Mouse (Mus musculus): Measurements from ENCODE around the gene Nup160.

Gene Nup160

GRCm38 (mm10) chr2:90677007-90677406, at the start of gene Nup160:
Gene Nup160, plus strand, starts transcription at chr2:90677215.
- no peak for DNase-seq

GRCm38 (mm10) chr2:90628261-90628660, 48.8 kb upstream of the Nup160 start:
- no peak for DNase-seq

- DNase-seq, result no peak
Observed at GRCm38 (mm10) chr2:90629552-90629951, 47.5 kb upstream of the Nup160 start.

GRCm38 (mm10) chr2:90631938-90632733, 44.9 kb upstream of the Nup160 start:
- DNase-seq, result no peak

- DNase-seq, result no peak
Observed at GRCm38 (mm10) chr2:90634671-90635070, 42.3 kb upstream of the Nup160 start.

GRCm38 (mm10) chr2:90635085-90635723, 41.8 kb upstream of the Nup160 start:
- peak; percentile 38 for DNase-seq

- no peak for DNase-seq
Observed at GRCm38 (mm10) chr2:90636853-90637252, 40.2 kb upstream of the Nup160 start.

GRCm38 (mm10) chr2:90638986-90639746, 37.8 kb upstream of the Nup160 start:
- no peak for DNase-seq

- no peak for DNase-seq
Observed at GRCm38 (mm10) chr2:90639747-90640699, 37.0 kb upstream of the Nup160 start.

GRCm38 (mm10) chr2:90641007-90641709, 35.9 kb upstream of the Nup160 start:
- no peak for DNase-seq

GRCm38 (mm10) chr2:90641710-90642039, 35.3 kb upstream of the Nup160 start:
- no peak for DNase-seq

GRCm38 (mm10) chr2:90647084-90647483, 29.9 kb upstream of the Nup160 start:
- no peak for DNase-seq

- DNase-seq, result no peak
Observed at GRCm38 (mm10) chr2:90649405-90649804, 27.6 kb upstream of the Nup160 start.

- no peak for DNase-seq
Observed at GRCm38 (mm10) chr2:90649965-90650364, 27.1 kb upstream of the Nup160 start.

- DNase-seq, result peak; percentile 47
Observed at GRCm38 (mm10) chr2:90652101-90652500, 24.9 kb upstream of the Nup160 start.

GRCm38 (mm10) chr2:90652993-90653392, 24.0 kb upstream of the Nup160 start:
- no peak for DNase-seq

- DNase-seq, result no peak
Observed at GRCm38 (mm10) chr2:90655449-90655848, 21.6 kb upstream of the Nup160 start.

GRCm38 (mm10) chr2:90658613-90659012, 18.4 kb upstream of the Nup160 start:
- DNase-seq, result no peak

- DNase-seq, result no peak
Observed at GRCm38 (mm10) chr2:90659016-90659415, 18.0 kb upstream of the Nup160 start.

GRCm38 (mm10) chr2:90659639-90660038, 17.4 kb upstream of the Nup160 start:
- DNase-seq, result no peak

- no peak for DNase-seq
Observed at GRCm38 (mm10) chr2:90660947-90661346, 16.1 kb upstream of the Nup160 start.

GRCm38 (mm10) chr2:90661426-90661825, 15.6 kb upstream of the Nup160 start:
- DNase-seq, result no peak
